Mouse (Mus musculus) brain, embryonic 14.5 days (tissue): ENCODE results near the gene Tnfsf4.

Source experiments
- CTCF ChIP-seq: fragments of 200-500 bp; IDR thresholded peaks from 2 replicates; pipeline ENCODE4 v1.5.1; 2012; ENCODE audit warnings: inconsistent platforms, mild to moderate bottlenecking, moderate library complexity, borderline replicate concordance; ENCODE audit not compliant: insufficient read depth, insufficient read length; ENCODE audit errors: extremely low read depth
- POLR2A ChIP-seq: fragments of 200-500 bp; IDR thresholded peaks from 2 replicates; pipeline ENCODE4 v1.6.1; 2012; ENCODE audit warnings: mild to moderate bottlenecking, inconsistent platforms, borderline replicate concordance; ENCODE audit not compliant: poor library complexity, insufficient read depth, insufficient read length, severe bottlenecking; ENCODE audit errors: extremely low read depth

GRCm38 (mm10) chr1:161406480-161406879 is 11.3 kb downstream of the Tnfsf4 start:
- no peak for TF ChIP-seq CTCF
- TF ChIP-seq POLR2A = no peak
